Mouse (Mus musculus) layer of hippocampus, adult 18-20 months (tissue): ENCODE measurements around the gene Cfap97. TPM values are rescaled to one million over a fixed set of nuclear protein-coding genes. Genes with fewer than 3 reads are reported as not detected.
"Not testable (repeated sequence)": the region's sequence is repeated elsewhere in the genome, so short reads cannot be mapped to it uniquely, and the experiment has no call there.

Experiments
- DNase-seq, 2 experiments: peaks; one replicate each; pipeline ENCODE4 v3.0.0; 2022; ENCODE audit warnings: low spot score in 2 of 2
- microRNA-seq, 2 experiments: library from miRNA; unstranded; fragments of <30 nt; microRNA quantifications; one replicate each; pipeline ENCODE4 v1.2.0; 2021
- total RNA-seq, 2 experiments: library from RNA; stranded (reverse); gene quantifications; 2 replicates each; pipeline ENCODE4 v1.2.3; 2021

Cfap97 gene
- total RNA-seq, 2 experiments from 2014 or later, result 24.8 to 25.9 TPM

GRCm38 (mm10) chr8:46216838-46217237 is 65.3 kb downstream of the Cfap97 start:
- DNase-seq, result peak; percentile 52 to 67

GRCm38 (mm10) chr8:46220566-46220965 is 69.0 kb downstream of the Cfap97 start:
- DNase-seq, result no peak

- no peak for DNase-seq
Measured at GRCm38 (mm10) chr8:46225501-46225900, 73.9 kb downstream of the Cfap97 start.

GRCm38 (mm10) chr8:46226622-46227021 is 75.1 kb downstream of the Cfap97 start:
- DNase-seq, result no peak

- not testable (repeated sequence) for DNase-seq
Measured at GRCm38 (mm10) chr8:46231968-46232367, 80.4 kb downstream of the Cfap97 start.

- no peak for DNase-seq
Measured at GRCm38 (mm10) chr8:46232798-46233197, 81.2 kb downstream of the Cfap97 start.

- no peak for DNase-seq
Measured at GRCm38 (mm10) chr8:46234736-46235135, 83.2 kb downstream of the Cfap97 start.

- no peak for DNase-seq
Measured at GRCm38 (mm10) chr8:46236441-46237223, 85.1 kb downstream of the Cfap97 start.

GRCm38 (mm10) chr8:46241568-46242374 is 90.2 kb downstream of the Cfap97 start:
- DNase-seq, result peak; percentile 45 to 80

- no peak for DNase-seq
Measured at GRCm38 (mm10) chr8:46242946-46243345, 91.4 kb downstream of the Cfap97 start.

Small RNA genes within 50 kb of the gene (microRNA-seq; reads per million reads assigned to microRNA genes)
- gene Gm23812, result 0 reads per million in 2 experiments

Other genes with a start within 250 kb of the Cfap97 start
- under 1 TPM; 0.51 to 0.69 TPM for gene Ccdc110, start 217.2 kb upstream of the Cfap97 start, total RNA-seq
- gene 1700029J07Rik, start 176.5 kb upstream of the Cfap97 start, total RNA-seq, result 1 to 10 TPM; 2.3 to 2.4 TPM
- gene Ufsp2, start 176.2 kb upstream of the Cfap97 start, total RNA-seq, result 10 to 100 TPM; 47.5 to 50.8 TPM
- under 1 TPM; 0.20 TPM for gene Lrp2bp, start 152.5 kb upstream of the Cfap97 start, total RNA-seq
- gene Ankrd37, start 146.1 kb upstream of the Cfap97 start, total RNA-seq, result 1 to 10 TPM; 6.0 to 8.6 TPM
- gene Snx25, start 388 bp downstream of the Cfap97 start, total RNA-seq, result 10 to 100 TPM; 47.2 to 50.9 TPM
- 100 to 1,000 TPM; 542 to 549 TPM for gene Slc25a4, start 59.5 kb downstream of the Cfap97 start, total RNA-seq
- not detected for gene Helt, start 142.9 kb downstream of the Cfap97 start, total RNA-seq